In genomic region chr10:17722653-17723410, GRCm38 (mm10) we compare ENCODE assay signal across 8 mouse cellular contexts. TPM values are rescaled to one million over a fixed set of nuclear protein-coding genes. Genes with fewer than 3 reads are reported as not detected.
A peak's percentile ranks its signal among the peaks of the same experiment; 100 is the strongest.
DNase-seq lines count a peak whose midpoint lies in the region; ATAC-seq and TF ChIP-seq lines count a peak whose summit lies in the region.

Cited2 (plus strand) TSS chr10:17723218.

- under 1% methylated on average over 55 of the region's 55 CpGs for WGBS in forebrain, embryonic 10.5 days
- under 1% methylated on average over 55 of the region's 55 CpGs for WGBS in heart, embryonic 15.5 days
- 1% methylated on average over 55 of the region's 55 CpGs for WGBS in liver, embryonic 14.5 days (ENCODE audit: insufficient replicate concordance)
- WGBS in neural tube, embryonic 11.5 days = under 1% methylated on average over 54 of the region's 55 CpGs
- WGBS in stomach, postnatal 0 days = under 1% methylated on average over 55 of the region's 55 CpGs

- peak; percentile 60 for ATAC-seq in CD4-positive, CD25-positive, alpha-beta regulatory T cell, adult 4 months
- ATAC-seq in heart, embryonic 15.5 days (replicated peaks; ENCODE audit: insufficient number of reproducible peaks, insufficient read depth, low FRiP score, low read depth) = peak; percentile 82
- ATAC-seq in liver, embryonic 14.5 days (ENCODE audit: insufficient read depth) = peak; percentile 76
- peak; percentile 82 for ATAC-seq in neural tube, embryonic 11.5 days (ENCODE audit: insufficient read depth, low FRiP score, low TSS enrichment)
- peak; percentile 84 for ATAC-seq in stomach, postnatal 0 days (ENCODE audit: low FRiP score, low TSS enrichment)

- peak within 1 kb of the TSS; percentile 75 for H3K4me2 ChIP-seq in heart, embryonic 15.5 days
- peak within 1 kb of the TSS; percentile 99 for H3K4me2 ChIP-seq in liver, embryonic 14.5 days (ENCODE audit: low read depth)
- H3K4me2 ChIP-seq in neural tube, embryonic 11.5 days (ENCODE audit: low read depth) = peak within 1 kb of the TSS; percentile 76
- H3K4me2 ChIP-seq in stomach, postnatal 0 days (replicated peaks; ENCODE audit: low read depth) = peak within 1 kb of the TSS; percentile 84

- H3K27ac ChIP-seq in forebrain, embryonic 10.5 days = peak within 1 kb of the TSS; percentile 98
- H3K27ac ChIP-seq in heart, embryonic 15.5 days = peak within 1 kb of the TSS; percentile 100
- peak within 1 kb of the TSS; percentile 96 for H3K27ac ChIP-seq in liver, embryonic 14.5 days
- H3K27ac ChIP-seq in neural tube, embryonic 11.5 days (ENCODE audit: low read depth, low read length) = peak within 1 kb of the TSS; percentile 99
- H3K27ac ChIP-seq in stomach, postnatal 0 days (replicated peaks) = peak within 1 kb of the TSS; percentile 98

- H3K9ac ChIP-seq in heart, embryonic 15.5 days = peak within 1 kb of the TSS; percentile 94
- peak within 1 kb of the TSS; percentile 85 for H3K9ac ChIP-seq in liver, embryonic 14.5 days (replicated peaks)
- H3K9ac ChIP-seq in neural tube, embryonic 11.5 days (ENCODE audit: low read length) = peak within 1 kb of the TSS; percentile 96
- peak within 1 kb of the TSS; percentile 93 for H3K9ac ChIP-seq in stomach, postnatal 0 days (ENCODE audit: low read length)

- H3K36me3 ChIP-seq in forebrain, embryonic 10.5 days (replicated peaks) = peaks cover 5% of the 10 kb centered on the region
- no peaks in the 10 kb centered on the region for H3K36me3 ChIP-seq in heart, embryonic 15.5 days
- peaks cover 3% of the 10 kb centered on the region; the same call in 1 of the 2 replicates for H3K36me3 ChIP-seq in liver, embryonic 14.5 days (replicated peaks; ENCODE audit: control insufficient read depth, insufficient read depth, low read depth)
- no peaks in the 10 kb centered on the region for H3K36me3 ChIP-seq in neural tube, embryonic 11.5 days (ENCODE audit: control insufficient read depth, insufficient read depth, low read length)
- no peaks in the 10 kb centered on the region for H3K36me3 ChIP-seq in stomach, postnatal 0 days (ENCODE audit: control insufficient read depth, insufficient read depth, low read length)

- H3K4me3 ChIP-seq in forebrain, embryonic 10.5 days = peak within 1 kb of the TSS; percentile 94
- H3K4me3 ChIP-seq in heart, embryonic 15.5 days = peak within 1 kb of the TSS; percentile 91
- H3K4me3 ChIP-seq in liver, embryonic 14.5 days (ENCODE audit: insufficient read depth in 1 of 2, low read depth in 2 of 2, low read length in 2 of 2) = peak within 1 kb of the TSS; percentile 80 to 88
- peak within 1 kb of the TSS; percentile 96 for H3K4me3 ChIP-seq in neural tube, embryonic 11.5 days (ENCODE audit: low read depth, low read length)
- H3K4me3 ChIP-seq in stomach, postnatal 0 days (ENCODE audit: low read depth, low read length) = peak within 1 kb of the TSS; percentile 95

- H3K9me3 ChIP-seq in forebrain, embryonic 10.5 days = no peaks in the 10 kb centered on the region
- H3K9me3 ChIP-seq in heart, embryonic 15.5 days (replicated peaks) = no peaks in the 10 kb centered on the region
- no peaks in the 10 kb centered on the region for H3K9me3 ChIP-seq in liver, embryonic 14.5 days (ENCODE audit: control insufficient read depth, low read length)
- H3K9me3 ChIP-seq in neural tube, embryonic 11.5 days (ENCODE audit: control insufficient read depth, low read length) = no peaks in the 10 kb centered on the region
- H3K9me3 ChIP-seq in stomach, postnatal 0 days (ENCODE audit: control insufficient read depth, low read length) = no peaks in the 10 kb centered on the region

- DNase-seq in c-Kit-negative CD71-positive TER-119-positive erythroid progenitor cells, embryonic 14.5 days (ENCODE audit: low read depth, low spot score) = peak; percentile 80
- DNase-seq in forebrain, embryonic 10.5 days (ENCODE audit: extremely low spot score, low spot score) = peak; percentile 97
- peak; percentile 97 for DNase-seq in kidney, postnatal 25 days
- DNase-seq in liver, embryonic 14.5 days (ENCODE audit: low read depth in 3 of 3, low spot score in 3 of 3) = peak; percentile 84 to 88 (median 87)
- peak; percentile 97 for DNase-seq in neural tube, embryonic 11.5 days (ENCODE audit: low spot score)
- peak; percentile 98 for DNase-seq in stomach, postnatal 0 days (ENCODE audit: low spot score)

- peak; percentile 43 for TF ChIP-seq EP300 in liver, embryonic 14.5 days (IDR thresholded peaks at IDR 0.05; ENCODE audit: low read depth)
- TF ChIP-seq EP300 in stomach, postnatal 0 days (optimal IDR thresholded peaks at IDR 0.05) = no peak

- peaks cover 46% of the 10 kb centered on the region for H3K4me1 ChIP-seq in forebrain, embryonic 10.5 days
- peaks cover 28% of the 10 kb centered on the region for H3K4me1 ChIP-seq in heart, embryonic 15.5 days (replicated peaks)
- peaks cover 24 to 42% of the 10 kb centered on the region in 2 experiments for H3K4me1 ChIP-seq in liver, embryonic 14.5 days (replicated peaks; ENCODE audit: control insufficient read depth in 2 of 2, insufficient read depth in 2 of 2, low read length in 1 of 2)
- peaks cover 11% of the 10 kb centered on the region for H3K4me1 ChIP-seq in neural tube, embryonic 11.5 days (ENCODE audit: control insufficient read depth, insufficient read depth, low read length)
- H3K4me1 ChIP-seq in stomach, postnatal 0 days (replicated peaks; ENCODE audit: control insufficient read depth, insufficient read depth) = no peaks in the 10 kb centered on the region; the same call in 1 of the 2 replicates

- peak; percentile 63 for TF ChIP-seq CTCF in liver, embryonic 14.5 days (IDR thresholded peaks at IDR 0.05; ENCODE audit: low read depth)
- peak; percentile 72 for TF ChIP-seq CTCF in stomach, postnatal 0 days (IDR thresholded peaks at IDR 0.05; ENCODE audit: low read depth)

- H3K27me3 ChIP-seq in forebrain, embryonic 10.5 days (ENCODE audit: poor library complexity, severe bottlenecking) = no peaks in the 10 kb centered on the region; the same call in 1 of the 2 replicates
- no peaks in the 10 kb centered on the region for H3K27me3 ChIP-seq in heart, embryonic 15.5 days
- H3K27me3 ChIP-seq in liver, embryonic 14.5 days (ENCODE audit: control insufficient read depth, insufficient read depth, low read length) = no peaks in the 10 kb centered on the region
- no peaks in the 10 kb centered on the region for H3K27me3 ChIP-seq in neural tube, embryonic 11.5 days (ENCODE audit: control insufficient read depth, insufficient read depth, low read length)
- no peaks in the 10 kb centered on the region for H3K27me3 ChIP-seq in stomach, postnatal 0 days (ENCODE audit: control insufficient read depth, insufficient read depth, low read length)

RNA-seq across cellular contexts. Expression of gene Cited2, which starts in this region (rescaled TPM):
- 1 to 10 TPM; 4.8 to 9.4 TPM for polyA plus RNA-seq in CD4-positive, CD25-positive, alpha-beta regulatory T cell, adult 4 months (2017; shearing (Covaris generic))
- 32.5 and 32.8 TPM in 2 replicates for polyA plus RNA-seq in forebrain, embryonic 10.5 days (2016; fragmentation: Nextera tagmentation; extraction: Ambion mirVana)
- polyA plus RNA-seq in heart, embryonic 15.5 days (2015; fragmentation: Nextera tagmentation; extraction: Ambion mirVana) = 29.8 and 29.9 TPM in 2 replicates
- polyA plus RNA-seq in liver, embryonic 14.5 days (2012; rRNA removed) = 17.8 and 18.2 TPM in 2 replicates
- polyA plus RNA-seq in liver, embryonic 14.5 days (2014; fragmentation: Nextera tagmentation; extraction: Ambion mirVana) = 12.3 and 12.7 TPM in 2 replicates
- 82.2 and 88.4 TPM in 2 replicates for polyA plus RNA-seq in neural tube, embryonic 11.5 days (2014; fragmentation: Nextera tagmentation; extraction: Ambion mirVana)
- polyA plus RNA-seq in stomach, postnatal 0 days (2015; fragmentation: Nextera tagmentation; extraction: Ambion mirVana) = 33.0 and 33.7 TPM in 2 replicates

Comparison
In these comparisons a context has a peak if more than half of its experiments do, and no peak if none do; other contexts are left out.
1. Peak in every context shown above with its lines: DNase-seq, ATAC-seq, H3K4me3 ChIP-seq and H3K27ac ChIP-seq.